Mouse (Mus musculus) CD8-positive naive resting alpha-beta T cell, adult 2 months (primary cell): Measurements from ENCODE around the gene Ninj1.

ENCODE experiments used
- DNase-seq, 2 experiments: peaks; one replicate each; pipeline ENCODE4 v3.0.0; 2022; ENCODE audit warnings: low read depth in 2 of 2, low spot score in 2 of 2

Ninj1 gene

DNA sequence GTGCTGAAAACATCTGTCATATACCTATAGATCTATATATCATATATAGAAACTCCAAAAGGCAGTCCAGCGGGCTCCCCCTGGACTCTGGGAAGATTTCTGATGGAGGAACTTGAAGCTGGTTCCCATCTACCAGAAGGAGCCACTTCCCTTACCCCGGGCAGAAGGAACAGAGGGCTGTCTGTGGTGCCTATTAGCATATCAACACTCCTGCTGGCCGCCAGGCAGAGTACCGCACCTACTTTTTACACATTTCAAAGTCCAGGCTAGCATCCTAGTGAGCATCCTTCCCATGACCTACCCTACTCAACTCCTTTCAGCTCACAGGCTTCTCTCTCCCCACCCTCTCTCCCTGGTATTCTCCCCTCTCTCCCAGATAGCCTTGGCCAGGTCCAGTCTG, 38.3 kb downstream of the Ninj1 start:
- DNase-seq: no peak

DNA sequence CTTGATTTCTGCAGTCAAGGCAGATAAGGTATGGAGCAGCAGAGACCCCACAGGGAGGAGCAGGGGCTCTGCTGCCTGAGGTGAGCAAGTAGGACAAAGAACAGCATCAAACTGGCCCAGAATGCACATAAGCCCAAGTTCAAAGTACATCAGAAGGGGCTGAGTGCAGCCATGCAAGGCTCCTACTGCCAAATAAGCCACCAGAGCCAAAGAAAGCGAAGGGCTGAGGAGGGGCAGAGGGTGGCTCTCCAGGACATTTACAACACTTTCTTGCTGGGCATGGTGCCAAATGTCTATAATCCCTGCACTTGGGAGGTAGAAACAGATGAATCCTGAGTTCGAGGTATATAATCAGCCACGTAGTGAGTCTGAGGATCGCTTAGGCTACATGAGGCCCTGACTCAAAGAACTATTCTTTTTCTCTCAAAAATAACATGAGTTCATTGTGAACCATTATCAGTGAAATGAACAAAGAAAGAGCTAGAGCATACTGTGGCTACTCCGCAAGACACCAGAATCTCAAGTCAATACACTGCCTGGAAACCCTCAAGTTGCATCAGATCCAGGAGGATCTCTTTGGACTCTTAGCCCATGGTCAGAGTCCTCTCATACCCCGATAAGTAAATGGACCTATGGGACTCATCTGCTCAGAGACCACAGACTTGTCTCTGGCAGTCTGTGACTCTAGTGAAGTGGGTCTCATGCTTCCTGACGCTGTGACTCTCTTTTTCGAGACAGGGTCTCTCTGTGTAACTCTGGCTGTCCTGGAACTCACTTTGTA, 46.7 kb downstream of the Ninj1 start:
- no peak for DNase-seq

DNA sequence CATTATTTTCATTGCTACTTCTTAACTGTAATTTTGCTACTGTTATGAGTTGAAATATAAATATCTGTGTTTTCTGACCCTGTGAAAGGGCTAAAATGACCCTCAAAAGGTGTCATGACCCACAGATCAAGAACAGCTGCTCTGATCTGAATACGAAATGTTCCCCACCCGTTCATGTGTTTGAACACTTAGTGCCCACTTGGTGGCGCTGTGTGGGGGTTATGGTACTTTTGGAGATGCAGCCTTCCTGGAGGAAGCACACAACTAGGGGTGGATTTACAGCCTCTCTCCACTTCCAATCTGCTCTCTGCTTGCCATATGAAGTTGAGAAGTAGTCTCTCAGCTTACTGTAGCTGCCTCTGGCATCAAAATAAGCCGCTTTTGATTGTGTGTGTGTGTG, 47.4 kb downstream of the Ninj1 start:
- no peak for DNase-seq

DNA sequence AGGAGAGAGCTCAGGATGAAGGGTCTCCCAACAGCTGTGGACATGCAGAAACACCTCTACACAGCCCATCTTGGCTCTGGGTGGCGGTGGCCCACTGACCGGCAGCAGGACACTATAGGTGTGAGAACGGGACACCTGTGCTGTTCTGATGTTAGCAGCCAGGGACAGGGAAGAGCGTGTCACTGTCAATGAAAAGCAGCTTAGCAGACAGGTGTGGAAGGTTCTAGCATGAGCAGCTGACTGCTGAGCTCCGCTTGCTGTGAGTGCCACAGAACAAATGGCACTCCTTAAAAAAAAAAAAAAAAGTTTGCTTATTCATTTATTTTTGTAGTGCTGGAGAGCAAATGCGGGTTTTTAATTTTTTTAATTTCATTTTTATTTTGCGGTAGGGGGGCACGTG, 50.3 kb downstream of the Ninj1 start:
- DNase-seq: no peak

DNA sequence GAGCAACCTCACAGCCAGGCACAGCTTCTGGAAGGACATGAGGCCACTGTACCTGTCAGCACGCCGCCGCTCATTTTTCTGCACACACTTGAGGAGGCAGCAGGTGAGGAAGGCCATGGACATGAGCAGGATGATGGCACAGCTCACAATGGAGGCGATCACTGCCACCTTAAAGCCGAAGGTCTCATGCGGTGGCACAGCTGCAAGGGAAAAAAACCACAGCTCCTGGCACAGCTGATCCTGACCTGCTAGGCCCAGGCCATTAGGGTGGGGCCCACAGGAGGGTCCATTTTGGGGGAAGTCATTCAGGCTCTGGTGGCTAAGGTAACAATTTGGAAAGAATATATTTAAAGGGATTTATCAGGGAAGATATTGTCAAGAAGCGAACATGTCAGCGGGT, 51.5 kb downstream of the Ninj1 start:
- DNase-seq: no peak

DNA sequence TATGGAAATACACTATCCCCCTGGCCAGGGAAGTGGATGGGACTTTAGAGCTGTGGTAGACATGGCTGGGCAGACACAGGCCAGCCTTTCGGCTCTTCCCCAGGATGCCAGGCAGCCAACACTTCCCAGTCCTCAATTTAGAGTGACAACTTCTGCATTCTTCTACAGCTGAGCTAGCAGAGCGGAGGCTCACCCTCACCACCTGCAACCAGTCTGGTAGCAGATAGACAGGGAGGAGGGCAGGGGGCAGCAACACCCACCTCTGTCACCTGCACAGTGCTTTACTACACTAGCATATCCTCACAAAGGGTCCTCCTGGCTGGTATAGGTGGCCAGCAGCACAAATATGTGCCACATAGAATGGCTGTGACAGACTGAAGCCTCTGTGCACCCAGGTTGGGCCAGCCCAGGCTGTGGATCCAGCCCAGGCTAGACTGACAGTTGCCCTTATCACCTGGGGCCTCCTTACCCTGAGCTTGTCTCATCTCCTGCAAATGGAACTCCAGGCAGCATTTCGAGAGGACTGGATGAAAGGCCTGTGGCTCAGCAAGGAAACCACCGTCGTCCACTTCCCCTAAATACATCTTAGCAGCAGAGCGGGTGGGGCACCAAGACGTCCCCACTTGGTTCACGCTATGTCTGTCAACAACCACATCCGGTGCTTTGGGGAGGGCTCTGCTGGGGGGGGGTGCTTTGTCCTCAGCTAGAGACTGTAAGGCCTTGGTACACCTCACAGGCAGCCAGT, 55.2 kb downstream of the Ninj1 start:
- DNase-seq: peak; percentile 85 to 87

DNA sequence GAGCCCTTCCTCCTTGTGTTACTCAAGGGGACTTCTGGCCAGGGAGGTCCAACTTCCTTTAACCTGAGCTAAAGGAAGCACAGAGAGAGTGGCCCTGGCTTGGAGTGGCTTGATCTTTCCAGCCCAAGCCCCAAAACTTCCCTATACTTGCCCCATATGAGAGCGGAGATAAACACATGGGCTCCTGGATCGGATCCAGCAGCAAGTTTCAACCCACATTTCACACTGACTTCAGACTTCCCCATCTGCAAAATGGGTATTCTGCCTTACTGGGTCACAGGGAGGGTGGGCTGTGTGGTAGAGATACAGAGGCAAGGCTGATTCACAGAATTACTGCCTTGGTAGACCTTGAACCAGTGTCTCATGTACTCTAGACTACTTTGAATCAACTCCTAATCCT, 56.2 kb downstream of the Ninj1 start:
- no peak for DNase-seq

DNA sequence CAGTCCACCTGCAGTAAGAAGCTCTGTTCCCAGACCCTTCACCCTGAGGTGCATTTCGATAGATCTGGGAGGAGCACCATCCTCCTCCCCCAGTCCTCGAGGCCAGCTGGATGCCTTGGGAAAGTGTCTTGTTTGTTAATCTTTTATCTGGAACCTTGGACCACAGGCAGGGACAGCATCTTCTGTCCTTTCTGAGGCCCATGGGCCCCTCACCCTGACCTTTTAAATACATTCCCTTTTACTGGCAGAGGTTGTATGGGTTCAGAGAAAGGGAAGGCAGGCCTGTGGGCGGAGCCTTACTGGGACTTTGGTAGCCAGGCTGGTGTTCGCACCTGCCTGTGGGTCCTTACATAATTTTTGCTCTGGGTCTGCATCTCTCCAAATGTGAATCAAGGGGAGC, 58.0 kb downstream of the Ninj1 start:
- DNase-seq: no peak
